Mouse (Mus musculus): ENCODE results near the gene Cerkl. TPM values are rescaled to one million over a fixed set of nuclear protein-coding genes. Genes with fewer than 3 reads are reported as not detected.

The Cerkl gene
- polyA plus RNA-seq, 1 experiment = 1.8 TPM

GRCm38 (mm10) chr2:79414505-79414904, 42.1 kb downstream of the Cerkl start:
- H3K4me1 ChIP-seq (ENCODE audit: control insufficient read depth, insufficient read depth, low read length) = no peaks in the 10 kb centered on the region
- no peak overlapping the region for H3K4me3 ChIP-seq (ENCODE audit: low read depth, low read length)
- H3K9ac ChIP-seq (ENCODE audit: low read depth, poor library complexity, severe bottlenecking) = no peak overlapping the region
- no peak overlapping the region for H3K27ac ChIP-seq (ENCODE audit: insufficient read depth, low read length)
- H3K27me3 ChIP-seq (ENCODE audit: control insufficient read depth, insufficient read depth, low read length, poor library complexity, severe bottlenecking) = no peaks in the 10 kb centered on the region
- no peaks in the 10 kb centered on the region for H3K9me3 ChIP-seq (replicated peaks; ENCODE audit: control insufficient read depth, insufficient read depth, low read length, poor library complexity, severe bottlenecking)
- no peaks in the 10 kb centered on the region for H3K36me3 ChIP-seq (ENCODE audit: control insufficient read depth, insufficient read depth, low read length, poor library complexity, severe bottlenecking)
- TF ChIP-seq CTCF (IDR thresholded peaks at IDR 0.05; ENCODE audit: low read depth, low read length) = no peak
- TF ChIP-seq EP300 (IDR thresholded peaks at IDR 0.05; ENCODE audit: insufficient read depth, low read depth, low read length) = no peak
- TF ChIP-seq POLR2A (IDR thresholded peaks at IDR 0.05; ENCODE audit: insufficient read depth, low read length) = no peak

- Histone ChIP-seq H3K27me3 (ENCODE audit: control insufficient read depth, insufficient read depth, low read length, poor library complexity, severe bottlenecking) (no peaks in the 10 kb centered on the region), H3K27ac (ENCODE audit: insufficient read depth, low read length) (no peak overlapping the region), H3K9ac (ENCODE audit: low read depth, poor library complexity, severe bottlenecking) (no peak overlapping the region), H3K9me3 (replicated peaks; ENCODE audit: control insufficient read depth, insufficient read depth, low read length, poor library complexity, severe bottlenecking) (no peaks in the 10 kb centered on the region), H3K4me3 (ENCODE audit: low read depth, low read length) (no peak overlapping the region), H3K36me3 (ENCODE audit: control insufficient read depth, insufficient read depth, low read length, poor library complexity, severe bottlenecking) (no peaks in the 10 kb centered on the region), H3K4me1 (ENCODE audit: control insufficient read depth, insufficient read depth, low read length) (no peaks in the 10 kb centered on the region)
- TF ChIP-seq POLR2A (IDR thresholded peaks at IDR 0.05; ENCODE audit: insufficient read depth, low read length) (no peak), EP300 (IDR thresholded peaks at IDR 0.05; ENCODE audit: insufficient read depth, low read depth, low read length) (no peak), CTCF (IDR thresholded peaks at IDR 0.05; ENCODE audit: low read depth, low read length) (no peak)
These were observed 45.7 kb downstream of the Cerkl start for GRCm38 (mm10) chr2:79410903-79411255.

GRCm38 (mm10) chr2:79410247-79410902, 46.2 kb downstream of the Cerkl start:
- no peak for TF ChIP-seq POLR2A (IDR thresholded peaks at IDR 0.05; ENCODE audit: insufficient read depth, low read length)
- TF ChIP-seq EP300 (IDR thresholded peaks at IDR 0.05; ENCODE audit: insufficient read depth, low read depth, low read length) = no peak
- Histone ChIP-seq H3K36me3 (ENCODE audit: control insufficient read depth, insufficient read depth, low read length, poor library complexity, severe bottlenecking) (no peaks in the 10 kb centered on the region), H3K9ac (ENCODE audit: low read depth, poor library complexity, severe bottlenecking) (no peak overlapping the region), H3K4me1 (ENCODE audit: control insufficient read depth, insufficient read depth, low read length) (no peaks in the 10 kb centered on the region), H3K27me3 (ENCODE audit: control insufficient read depth, insufficient read depth, low read length, poor library complexity, severe bottlenecking) (no peaks in the 10 kb centered on the region), H3K4me3 (ENCODE audit: low read depth, low read length) (no peak overlapping the region), H3K27ac (ENCODE audit: insufficient read depth, low read length) (no peak overlapping the region), H3K9me3 (replicated peaks; ENCODE audit: control insufficient read depth, insufficient read depth, low read length, poor library complexity, severe bottlenecking) (no peaks in the 10 kb centered on the region)

GRCm38 (mm10) chr2:79405661-79406405, 50.8 kb downstream of the Cerkl start:
- H3K4me3 ChIP-seq (ENCODE audit: low read depth, low read length) = no peak overlapping the region
- H3K27me3 ChIP-seq (ENCODE audit: control insufficient read depth, insufficient read depth, low read length, poor library complexity, severe bottlenecking) = no peaks in the 10 kb centered on the region
- TF ChIP-seq POLR2A (IDR thresholded peaks at IDR 0.05; ENCODE audit: insufficient read depth, low read length) (no peak), CTCF (IDR thresholded peaks at IDR 0.05; ENCODE audit: low read depth, low read length) (no peak), EP300 (IDR thresholded peaks at IDR 0.05; ENCODE audit: insufficient read depth, low read depth, low read length) (no peak)
- H3K27ac ChIP-seq (ENCODE audit: insufficient read depth, low read length) = no peak overlapping the region
- no peaks in the 10 kb centered on the region for H3K4me1 ChIP-seq (ENCODE audit: control insufficient read depth, insufficient read depth, low read length)
- H3K9ac ChIP-seq (ENCODE audit: low read depth, poor library complexity, severe bottlenecking) = no peak overlapping the region
- H3K9me3 ChIP-seq (replicated peaks; ENCODE audit: control insufficient read depth, insufficient read depth, low read length, poor library complexity, severe bottlenecking) = peaks cover 4% of the 10 kb centered on the region; the same call in 1 of the 2 replicates
- H3K36me3 ChIP-seq (ENCODE audit: control insufficient read depth, insufficient read depth, low read length, poor library complexity, severe bottlenecking) = no peaks in the 10 kb centered on the region

- no peak for TF ChIP-seq CTCF (IDR thresholded peaks at IDR 0.05; ENCODE audit: low read depth, low read length)
- no peak for TF ChIP-seq POLR2A (IDR thresholded peaks at IDR 0.05; ENCODE audit: insufficient read depth, low read length)
- TF ChIP-seq EP300 (IDR thresholded peaks at IDR 0.05; ENCODE audit: insufficient read depth, low read depth, low read length) = no peak
- no peak overlapping the region for H3K4me3 ChIP-seq (ENCODE audit: low read depth, low read length)
- peaks cover 4% of the 10 kb centered on the region; the same call in 1 of the 2 replicates for H3K9me3 ChIP-seq (replicated peaks; ENCODE audit: control insufficient read depth, insufficient read depth, low read length, poor library complexity, severe bottlenecking)
- H3K9ac ChIP-seq (ENCODE audit: low read depth, poor library complexity, severe bottlenecking) = no peak overlapping the region
- no peak overlapping the region for H3K27ac ChIP-seq (ENCODE audit: insufficient read depth, low read length)
- H3K36me3 ChIP-seq (ENCODE audit: control insufficient read depth, insufficient read depth, low read length, poor library complexity, severe bottlenecking) = no peaks in the 10 kb centered on the region
- H3K4me1 ChIP-seq (ENCODE audit: control insufficient read depth, insufficient read depth, low read length) = no peaks in the 10 kb centered on the region
- H3K27me3 ChIP-seq (ENCODE audit: control insufficient read depth, insufficient read depth, low read length, poor library complexity, severe bottlenecking) = no peaks in the 10 kb centered on the region
These were observed 56.5 kb downstream of the Cerkl start for GRCm38 (mm10) chr2:79400045-79400444.

All from ES-Bruce4 (cell line).